Mouse (Mus musculus) T-helper 1 cell (primary cell): Measurements from ENCODE around the gene Ankrd45.
"Not testable (repeated sequence)": the region's sequence is repeated elsewhere in the genome, so short reads cannot be mapped to it uniquely, and the experiment has no call there.

Source experiments
- in situ Hi-C: fragments of 300-600 bp; cut with MboI, MseI; formaldehyde crosslinking; loops from one replicate; pipeline ENCODE4 v1.15.1; 2025; ENCODE audit warnings: high pct_unique_total_duplicates

Ankrd45 gene

DNA sequence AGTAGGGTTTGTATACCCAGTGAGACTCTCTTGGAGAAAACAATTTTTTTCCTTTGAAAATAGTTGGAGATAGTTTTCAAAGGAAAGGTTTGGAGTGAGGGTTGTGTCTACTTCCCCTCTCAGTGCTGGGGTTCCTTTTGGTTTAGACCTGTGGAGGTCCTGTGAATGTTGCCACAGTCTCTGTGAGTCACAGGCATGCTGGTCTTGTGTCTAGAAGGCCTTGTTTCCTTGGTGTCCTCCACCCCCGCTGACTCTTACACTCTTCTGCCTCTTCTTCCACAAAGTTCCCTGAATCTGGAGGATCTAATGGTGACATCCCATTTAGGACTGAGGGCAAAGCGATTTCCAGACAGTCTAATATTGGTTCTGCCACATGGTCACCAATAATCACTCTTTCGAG lies 42.9 kb downstream of the Ankrd45 start:
- in situ Hi-C loops = no loop called here

DNA sequence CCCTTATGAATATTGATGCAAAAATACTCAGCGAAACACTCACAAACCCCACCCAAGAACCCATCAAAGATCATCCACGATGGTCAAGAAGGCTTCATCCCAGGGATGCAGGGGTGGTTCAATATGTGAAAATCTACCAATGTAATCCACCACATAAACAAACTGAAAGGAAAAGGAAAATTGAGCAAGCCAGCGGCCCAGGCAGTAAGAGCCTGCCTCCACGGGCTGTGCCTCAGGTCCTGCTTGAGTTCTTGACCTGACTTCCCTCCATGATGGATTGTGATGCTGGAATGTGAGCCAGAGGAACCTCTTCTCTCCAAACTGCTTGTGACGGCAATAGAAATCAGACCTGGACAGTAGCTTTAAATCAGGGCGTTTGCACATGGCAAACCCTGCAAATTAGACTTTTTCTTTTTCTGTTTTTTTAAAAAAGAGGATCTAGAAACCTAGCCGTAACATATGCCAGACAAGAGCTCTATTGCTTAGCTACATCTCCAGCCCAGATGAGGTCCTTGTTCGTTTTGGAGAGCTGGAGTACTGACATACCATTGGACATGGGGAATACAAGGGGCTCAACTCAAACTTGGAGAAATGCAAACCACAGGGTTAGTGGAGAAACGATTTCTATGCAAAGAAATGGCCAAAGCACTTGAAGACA lies 47.9 kb downstream of the Ankrd45 start:
- in situ Hi-C loops = no loop called here

GRCm38 (mm10) chr1:161195541-161196351 lies 53.3 kb downstream of the Ankrd45 start:
- in situ Hi-C loops = no loop called here

DNA sequence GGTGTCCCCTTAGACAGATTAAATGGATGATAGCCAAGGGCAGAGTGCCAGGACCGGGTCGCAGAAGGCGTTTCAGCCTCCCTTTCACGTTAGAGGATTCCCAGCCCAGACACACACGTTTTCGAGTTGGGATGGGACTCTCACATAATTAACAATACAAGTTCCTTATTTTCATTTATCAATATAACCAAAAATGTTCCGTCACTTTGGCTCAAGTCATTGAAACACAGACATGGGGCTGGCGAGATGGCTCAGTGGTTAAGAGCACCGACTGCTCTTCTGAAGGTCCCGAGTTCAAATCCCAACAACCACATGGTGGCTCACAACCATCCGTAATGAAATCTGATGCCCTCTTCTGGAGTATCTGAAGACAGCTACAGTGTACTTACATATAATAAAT lies 53.9 kb downstream of the Ankrd45 start:
- in situ Hi-C loops = not testable (repeated sequence)

DNA sequence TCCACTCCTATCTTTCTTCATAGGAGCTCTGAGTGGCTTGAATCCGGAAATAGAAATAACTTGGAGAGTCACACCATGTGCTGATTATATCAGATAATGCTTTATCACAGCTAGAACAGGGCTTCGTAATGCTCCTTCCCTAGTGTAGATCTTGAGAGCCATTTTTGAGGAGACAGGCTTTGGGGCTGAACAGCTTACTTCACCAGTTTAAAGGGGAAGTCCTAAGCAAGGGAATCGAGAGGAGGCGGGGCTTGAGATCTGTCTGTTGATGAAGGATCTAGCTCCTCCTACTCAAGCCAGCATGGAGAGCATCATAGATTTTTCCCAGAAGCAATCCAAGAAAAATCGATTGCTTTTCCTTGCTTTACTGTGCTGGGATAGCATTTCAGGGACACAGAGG lies 57.4 kb downstream of the Ankrd45 start:
- in situ Hi-C loops = loop anchor here (5.0 kb wide), 1 partner anchor 537 kb away; no protein-coding TSS in a partner anchor

DNA sequence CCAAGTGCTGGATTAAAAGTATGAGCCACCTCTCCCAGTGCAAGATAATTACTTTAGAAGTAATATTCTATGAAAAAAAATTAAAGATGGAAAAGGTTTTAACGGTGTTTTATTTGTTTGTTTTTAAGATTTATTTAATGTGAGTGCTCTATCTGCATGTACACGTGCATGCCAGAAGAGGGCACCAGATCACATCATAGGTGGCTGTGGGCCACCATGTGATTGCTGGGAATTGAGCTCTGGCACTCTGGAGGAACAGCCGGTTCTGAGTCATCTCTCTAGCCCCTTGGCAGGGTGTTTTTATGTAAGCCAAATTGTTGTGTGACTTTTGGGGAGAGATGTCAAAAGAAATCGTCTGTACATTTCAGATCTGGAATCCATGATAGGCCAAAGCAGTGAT lies 72.0 kb downstream of the Ankrd45 start:
- in situ Hi-C loops = no loop called here

DNA sequence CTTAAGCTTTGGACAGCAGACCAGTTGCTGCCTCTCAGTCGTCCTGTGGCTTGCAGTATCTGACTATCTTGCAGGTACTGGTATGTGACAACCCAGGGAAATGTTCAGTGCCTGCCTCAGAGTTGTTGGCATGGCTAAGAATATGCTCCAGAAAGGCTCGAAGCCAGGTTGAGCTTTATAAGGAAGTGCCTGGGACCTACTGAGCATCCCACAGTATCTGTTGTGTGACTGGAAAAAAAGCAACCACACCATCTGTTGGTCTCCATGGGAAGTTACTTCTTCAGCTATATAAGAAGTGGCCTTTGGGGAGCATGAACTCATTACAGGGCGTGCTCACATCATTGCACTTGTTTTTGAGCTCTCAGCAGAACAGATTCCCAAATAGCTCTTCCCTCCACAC lies 77.3 kb downstream of the Ankrd45 start:
- in situ Hi-C loops = no loop called here
